Mouse (Mus musculus) gastrocnemius, postnatal 14 days (tissue): ENCODE results near the gene Slc22a16. TPM values are rescaled to one million over a fixed set of nuclear protein-coding genes. Genes with fewer than 3 reads are reported as not detected.

ENCODE experiments used
- DNase-seq: peaks from one replicate; pipeline ENCODE4 v3.0.0; 2021; ENCODE audit warnings: mixed read lengths
- intact Hi-C: fragments of 180-260 bp; cut with DNase I; formaldehyde crosslinking; loops from one replicate; pipeline ENCODE4 v1.15.1; 2025; ENCODE audit warnings: low total_unique reads
- total RNA-seq, 2 experiments: library from RNA; stranded (reverse); gene quantifications; 2 replicates each; pipeline ENCODE4 v1.2.3; 2021

Slc22a16 gene
- total RNA-seq, 2 experiments from 2014 or later, result not detected

GRCm38 (mm10) chr10:40583584-40584255 is 13.6 kb downstream of the Slc22a16 start:
- intact Hi-C loops, result no loop called here
- DNase-seq, result no peak

- intact Hi-C loops, result no loop called here
- DNase-seq, result no peak
Observed at GRCm38 (mm10) chr10:40592186-40592585, 22.1 kb downstream of the Slc22a16 start.

DNA sequence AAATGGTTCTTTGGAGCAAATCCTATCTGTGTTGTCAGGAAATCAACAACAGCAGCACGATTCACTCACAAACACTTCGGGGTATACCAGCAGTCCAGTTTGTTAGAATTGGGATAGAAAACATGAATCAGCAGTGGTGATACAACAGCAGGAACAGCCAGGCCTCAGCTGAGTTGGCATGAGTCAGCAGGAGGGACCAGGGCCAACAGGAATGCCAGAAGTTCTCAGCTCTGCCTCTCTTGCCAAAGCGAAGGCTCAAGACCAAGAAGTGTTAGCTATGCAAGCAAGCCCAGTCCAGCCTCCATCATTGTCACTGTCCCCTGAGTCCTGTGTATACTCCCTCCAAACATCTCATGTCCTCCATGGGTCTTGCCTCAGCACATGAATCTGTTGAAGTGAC is 27.0 kb downstream of the Slc22a16 start:
- peak; percentile 15 for DNase-seq
- intact Hi-C loops, result no loop called here

DNA sequence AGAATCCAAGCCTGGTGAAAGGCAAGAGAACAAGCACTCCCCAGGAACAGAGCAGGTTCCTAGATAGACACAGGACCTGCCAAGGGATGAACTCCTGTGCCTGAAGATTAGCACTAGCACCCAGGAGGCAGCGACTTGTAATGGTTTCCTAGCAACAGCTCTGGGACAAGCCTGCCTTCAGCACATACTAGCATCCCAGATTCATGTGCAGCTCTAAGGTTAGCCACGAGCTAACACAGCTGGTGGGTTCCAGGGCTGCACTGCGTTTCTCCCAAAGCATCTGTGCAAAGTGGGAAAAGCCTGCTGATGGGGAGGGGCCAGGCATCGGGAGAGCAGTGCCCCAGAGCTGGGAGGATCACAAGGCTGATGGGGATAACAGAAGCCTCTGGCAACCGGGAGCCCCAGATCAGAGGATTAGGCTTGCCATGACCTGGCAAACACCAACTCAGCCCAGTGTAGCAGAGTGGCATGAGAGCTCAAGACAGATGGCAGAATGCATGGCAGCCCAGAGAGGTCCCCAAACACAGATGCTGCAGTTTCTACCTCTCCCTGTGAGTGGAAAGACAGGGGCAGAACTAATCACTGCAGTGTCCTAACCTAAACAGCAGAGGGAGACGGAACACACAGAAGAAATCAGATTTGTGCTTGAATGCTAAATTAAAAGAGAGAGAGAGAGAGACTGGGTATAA is 34.7 kb downstream of the Slc22a16 start:
- intact Hi-C loops, result no loop called here
- no peak for DNase-seq

- DNase-seq, result no peak
- intact Hi-C loops, result no loop called here
Observed at GRCm38 (mm10) chr10:40617973-40618372, 47.8 kb downstream of the Slc22a16 start.

GRCm38 (mm10) chr10:40619760-40620159 is 49.6 kb downstream of the Slc22a16 start:
- intact Hi-C loops, result no loop called here
- no peak for DNase-seq

- DNase-seq, result peak; percentile 39
- intact Hi-C loops, result no loop called here
Observed at GRCm38 (mm10) chr10:40629140-40629539, 59.0 kb downstream of the Slc22a16 start.

- peak; percentile 50 for DNase-seq
- intact Hi-C loops, result no loop called here
Observed at GRCm38 (mm10) chr10:40629656-40630311, 59.6 kb downstream of the Slc22a16 start, which contains the start of gene Ddo. Ddo (plus strand) TSS chr10:40630011.

DNA sequence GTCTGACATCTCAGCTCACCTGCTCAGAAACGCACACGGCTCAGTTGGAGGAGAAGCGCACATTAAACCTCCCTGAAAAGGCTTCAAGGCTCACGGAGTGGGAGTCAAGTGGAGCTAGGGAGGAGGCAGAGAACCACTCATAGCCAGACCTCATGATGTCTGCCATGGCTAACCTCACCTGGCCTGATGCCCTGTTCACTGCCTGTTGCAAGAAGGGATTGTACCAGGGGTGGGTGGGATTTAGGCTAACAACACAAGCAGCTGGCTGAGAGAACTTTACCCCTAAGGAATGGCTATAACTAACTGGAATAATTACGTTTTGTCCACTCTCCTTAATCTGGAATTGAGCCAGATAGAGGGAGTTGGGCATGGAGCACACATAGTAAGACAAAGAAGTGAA is 60.3 kb downstream of the Slc22a16 start:
- intact Hi-C loops, result no loop called here
- DNase-seq, result peak; percentile 33

DNA sequence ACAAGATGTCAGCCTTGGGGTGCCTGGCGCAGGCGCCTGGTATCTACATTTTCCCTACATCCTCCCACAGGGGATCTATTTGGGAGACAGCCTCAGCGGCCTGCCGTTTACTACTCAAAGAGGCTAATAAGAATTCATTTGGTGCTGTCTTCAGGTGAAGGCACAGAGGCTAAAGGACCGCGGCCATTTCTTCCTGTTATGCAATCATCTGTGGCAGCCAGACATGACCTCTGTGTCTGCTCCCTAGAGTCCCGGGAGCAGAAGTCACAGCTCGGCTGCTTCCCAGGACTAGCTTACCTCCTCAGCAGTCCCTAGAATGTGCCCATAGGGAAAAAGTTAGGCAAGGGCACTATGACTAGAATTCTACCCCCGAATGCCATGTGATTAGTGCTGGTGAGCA is 60.8 kb downstream of the Slc22a16 start:
- DNase-seq, result no peak
- intact Hi-C loops, result no loop called here

DNA sequence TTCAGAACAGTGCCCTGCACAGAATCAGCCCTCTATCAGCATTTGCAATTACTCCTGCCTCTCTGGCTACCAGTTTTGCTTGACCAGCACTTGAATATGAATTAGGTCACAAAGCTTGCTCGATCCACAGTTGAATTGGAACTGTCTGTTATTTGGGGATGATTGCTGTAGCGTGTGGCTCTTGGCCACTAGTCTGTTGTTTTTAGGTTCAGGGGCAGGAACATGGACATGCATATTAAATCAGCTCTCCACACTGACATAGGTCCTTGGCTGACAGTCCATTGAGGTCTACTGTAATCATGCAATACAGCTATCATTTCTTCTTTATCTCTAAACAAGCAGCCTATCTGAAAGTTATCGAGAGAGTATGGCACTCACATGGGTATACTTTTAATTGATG is 62.0 kb downstream of the Slc22a16 start:
- intact Hi-C loops, result no loop called here
- no peak for DNase-seq

- intact Hi-C loops, result no loop called here
- DNase-seq, result no peak
Observed at GRCm38 (mm10) chr10:40637331-40637730, 67.2 kb downstream of the Slc22a16 start.

DNA sequence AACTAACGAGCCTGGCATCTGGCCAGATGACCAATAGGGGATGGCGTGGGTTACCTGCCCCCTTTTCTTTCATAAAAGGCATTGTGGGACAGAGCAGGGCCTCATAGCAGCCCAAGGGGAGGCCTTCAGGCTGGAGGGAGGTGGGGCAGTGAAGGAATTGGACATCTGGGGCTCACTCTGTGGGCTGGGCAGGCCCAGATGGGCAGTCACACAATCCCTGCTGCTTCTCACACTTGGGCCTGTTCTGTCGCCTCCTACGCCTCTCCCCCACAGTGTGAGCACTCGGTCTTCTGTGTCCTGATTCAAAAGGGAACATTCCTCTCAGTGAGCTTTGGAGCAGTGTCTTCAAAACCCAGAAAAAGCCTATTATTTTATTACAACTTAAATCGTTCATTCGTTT is 68.1 kb downstream of the Slc22a16 start:
- no peak for DNase-seq
- intact Hi-C loops, result no loop called here

GRCm38 (mm10) chr10:40638823-40639819 is 69.0 kb downstream of the Slc22a16 start:
- no peak for DNase-seq
- intact Hi-C loops, result no loop called here

DNA sequence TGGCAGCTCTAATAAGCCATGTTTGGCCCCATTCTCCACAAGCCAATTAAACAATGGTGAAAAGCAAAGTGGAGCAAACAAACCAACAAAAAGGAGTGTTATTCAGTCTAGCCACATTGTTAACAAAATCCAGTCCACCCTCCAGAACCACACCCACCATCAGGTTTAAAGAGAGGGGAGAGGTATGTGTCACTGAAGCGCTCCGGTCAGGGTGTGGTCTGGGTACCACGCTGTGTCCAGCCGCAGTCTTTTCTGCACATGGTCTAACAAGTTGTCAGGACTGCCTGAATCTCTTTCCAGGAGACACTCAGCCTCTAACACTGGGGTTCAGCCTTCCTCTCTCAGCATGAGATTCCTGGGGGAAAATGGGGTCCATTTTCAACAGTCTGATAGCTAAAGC is 70.3 kb downstream of the Slc22a16 start:
- intact Hi-C loops, result no loop called here
- DNase-seq, result no peak

DNA sequence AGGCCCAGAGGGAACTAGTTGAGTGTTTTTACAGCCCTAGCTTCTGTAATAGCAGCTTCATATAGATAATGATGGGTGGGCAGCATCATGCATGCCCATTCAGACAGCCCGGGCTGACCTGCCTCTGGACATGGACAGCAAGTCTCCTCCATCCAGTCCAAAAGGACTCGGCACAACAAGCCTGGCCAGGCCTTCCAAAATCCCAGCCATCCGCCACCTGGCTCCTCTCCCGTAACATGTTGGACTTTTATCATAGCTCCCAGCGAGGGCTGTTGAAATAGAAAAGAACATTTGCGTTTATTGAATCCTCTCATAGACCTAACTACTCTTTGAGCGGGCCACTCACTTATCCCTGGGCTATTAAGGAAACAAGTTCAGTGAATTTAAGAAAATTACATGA is 71.8 kb downstream of the Slc22a16 start:
- intact Hi-C loops, result no loop called here
- no peak for DNase-seq

GRCm38 (mm10) chr10:40643126-40643525 is 73.0 kb downstream of the Slc22a16 start:
- DNase-seq, result no peak
- intact Hi-C loops, result no loop called here

DNA sequence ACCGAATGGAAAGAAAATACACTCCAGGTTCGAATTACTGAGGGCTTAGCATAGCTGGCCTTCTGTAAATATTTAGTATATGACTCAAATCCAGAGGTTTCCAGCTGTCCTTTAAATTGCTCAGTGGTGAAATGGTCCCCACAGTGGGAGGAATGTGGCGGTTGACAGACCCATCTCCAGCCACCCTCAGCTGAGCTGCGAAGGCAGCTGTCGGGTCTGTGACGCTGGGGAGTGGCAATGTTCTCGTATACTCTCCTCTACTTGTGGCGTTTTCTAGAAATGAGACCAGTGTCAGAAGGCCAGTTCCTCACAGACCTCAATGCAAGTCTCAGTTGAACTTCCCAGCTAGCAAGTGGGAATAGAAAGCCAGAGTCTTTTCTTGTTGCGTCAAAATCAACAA is 74.3 kb downstream of the Slc22a16 start:
- no peak for DNase-seq
- intact Hi-C loops, result no loop called here

GRCm38 (mm10) chr10:40645346-40645745 is 75.2 kb downstream of the Slc22a16 start:
- intact Hi-C loops, result no loop called here
- no peak for DNase-seq

DNA sequence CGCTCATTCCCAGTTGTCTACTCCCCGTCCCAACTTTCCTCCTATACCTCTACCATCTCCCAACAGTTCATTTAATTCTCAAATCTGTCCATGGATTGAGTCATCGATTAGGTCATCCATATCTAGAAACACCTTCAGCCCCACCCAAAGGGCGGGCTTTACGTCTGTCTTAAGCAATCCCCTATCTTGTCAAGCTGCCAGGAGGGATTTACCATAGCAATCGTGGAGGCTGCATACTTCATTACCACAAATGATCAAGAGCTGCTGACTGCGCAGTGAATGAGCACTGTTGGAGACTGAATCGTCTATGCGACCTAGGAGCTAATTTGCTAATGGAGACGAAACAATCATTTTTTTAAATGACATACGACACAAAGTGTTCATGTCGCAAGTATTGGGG is 78.6 kb downstream of the Slc22a16 start:
- intact Hi-C loops, result no loop called here
- DNase-seq, result no peak
